Mouse (Mus musculus): Measurements from ENCODE around the gene Bet1l.

DNA sequence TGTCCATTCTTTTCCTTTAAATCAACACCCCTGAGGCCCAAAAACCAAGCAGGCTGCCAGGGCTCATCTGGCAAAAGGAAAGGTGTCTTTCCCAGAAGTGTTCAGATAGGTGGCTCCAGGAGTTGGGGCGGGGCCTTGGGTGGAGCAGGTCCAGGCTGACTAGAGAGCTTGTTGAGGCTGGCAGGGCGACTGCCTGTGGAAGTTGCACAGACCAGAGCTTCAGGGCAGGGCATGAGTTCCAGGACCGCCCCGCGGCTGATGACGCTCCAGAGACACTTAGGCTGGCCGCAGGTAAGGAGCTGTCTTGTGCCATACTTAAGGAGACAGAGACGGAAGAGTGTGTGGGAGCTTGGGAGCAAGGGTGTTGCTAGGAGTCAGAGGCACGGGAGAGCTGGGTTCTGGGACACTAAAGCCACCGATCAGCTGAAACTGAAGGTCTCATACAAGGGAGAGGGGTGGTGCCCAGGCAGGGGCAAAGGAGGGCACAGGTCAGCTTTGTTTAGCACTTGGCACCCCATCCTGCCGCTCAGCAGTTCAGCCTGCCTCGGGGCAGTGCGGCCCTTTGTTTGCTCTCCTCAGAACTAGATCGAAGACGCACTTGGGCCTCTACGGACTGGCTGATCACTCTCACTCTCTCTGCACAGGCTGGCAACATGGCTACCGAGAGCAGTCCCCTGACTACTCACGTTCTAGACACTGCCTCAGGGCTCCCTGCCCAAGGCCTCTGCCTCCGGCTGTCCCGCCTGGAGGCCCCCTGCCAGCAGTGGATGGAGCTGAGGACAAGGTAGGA lies 22.2 kb downstream of the Bet1l start, which contains the start of gene Urah:
- TF ChIP-seq CTCF (IDR thresholded peaks at IDR 0.05; ENCODE audit: low read depth) (no peak), EP300 (IDR thresholded peaks at IDR 0.05; ENCODE audit: low read depth) (no peak)
